Mouse (Mus musculus) layer of hippocampus, adult 6 months (tissue): ENCODE data around the gene Nat8f3. TPM values are rescaled to one million over a fixed set of nuclear protein-coding genes. Genes with fewer than 3 reads are reported as not detected.

ENCODE experiments used
- long read RNA-seq, 2 experiments: library from polyadenylated mRNA; unstranded; transcript quantifications; one replicate each; pipeline ENCODE4 v2.0.0; 2019 to 2020
- microRNA-seq: library from miRNA; unstranded; fragments of <30 nt; microRNA quantifications from one replicate; pipeline ENCODE4 v1.2.0, GENCODE M21; 2020
- polyA plus RNA-seq: library from polyadenylated mRNA; unstranded; fragments of <200 nt; fragmentation: Nextera tagmentation; gene quantifications from 2 replicates; pipeline ENCODE4 v1.2.3, GENCODE M21; 2021

Nat8f3 gene
- 2.8 and 4.4 TPM in 2 replicates for polyA plus RNA-seq
- long read RNA-seq, experiment 1: 0 reads
- long read RNA-seq, experiment 2, partial matches to known transcripts: 0 of 2 reads
- long read RNA-seq, experiment 2, other reads (novel, unspliced or antisense): 2 of 2 reads

DNA sequence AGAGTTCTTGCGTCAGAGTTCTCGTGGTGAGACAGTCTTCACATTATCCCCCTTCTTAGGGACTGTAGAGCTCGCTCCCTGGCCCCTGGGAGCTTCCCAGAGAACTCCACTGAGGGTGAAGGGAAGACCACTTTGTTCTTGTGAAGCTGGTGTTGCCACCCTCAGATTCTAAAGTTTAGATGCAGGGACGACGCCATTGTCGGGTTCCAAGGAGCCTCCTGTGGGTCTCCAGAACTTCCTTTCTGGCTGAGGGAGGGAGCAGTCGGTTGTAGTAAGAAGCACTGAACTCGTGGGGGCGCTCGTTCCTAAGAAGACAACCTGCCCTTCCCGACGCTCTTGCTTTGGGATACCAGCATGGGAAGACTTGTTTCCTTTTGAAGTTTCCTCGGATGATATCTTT lies at the start of gene Nat8f3:
Nat8f3 (minus strand) TSS at position 223 of the 400 bp plus-strand sequence.

DNA sequence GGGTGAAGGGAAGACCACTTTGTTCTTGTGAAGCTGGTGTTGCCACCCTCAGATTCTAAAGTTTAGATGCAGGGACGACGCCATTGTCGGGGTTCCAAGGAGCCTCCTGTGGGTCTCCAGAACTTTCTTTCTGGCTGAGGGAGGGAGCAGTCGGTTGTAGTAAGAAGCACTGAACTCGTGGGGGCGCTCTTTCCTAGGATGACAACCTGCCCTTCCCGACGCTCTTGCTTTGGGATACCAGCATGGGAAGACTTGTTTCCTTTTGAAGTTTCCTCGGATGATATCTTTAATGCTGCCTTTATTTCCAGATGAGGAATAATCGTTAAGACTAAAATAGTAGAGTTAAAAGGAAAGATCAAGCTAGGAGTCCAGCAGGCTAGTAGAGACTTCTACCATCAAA lies 52.4 kb downstream of the Nat8f3 start, which contains the start of gene Nat8f7:
Nat8f7 (minus strand) TSS at position 101 of the 400 bp plus-strand sequence.

Small RNA genes lying within 50 kb of the gene (microRNA-seq; reads per million reads assigned to microRNA genes)
- gene Gm27317: not detected
- not detected for gene Mir6375

Other genes starting within 250 kb of the Nat8f3 start
- 0.49 and 0.55 TPM in 2 replicates for gene Alms1, start 178.2 kb downstream of the Nat8f3 start, polyA plus RNA-seq
- 0.30 and 0.79 TPM in 2 replicates for gene Nat8f7, start 52.5 kb downstream of the Nat8f3 start, polyA plus RNA-seq
- gene Nat8f6, start 55.2 kb upstream of the Nat8f3 start, polyA plus RNA-seq: 0.19 and 0.25 TPM in 2 replicates
- gene Nat8f5, start 55.2 kb upstream of the Nat8f3 start, polyA plus RNA-seq: 4.5 and 6.4 TPM in 2 replicates
- 2.3 and 3.8 TPM in 2 replicates for gene Nat8, start 66.3 kb upstream of the Nat8f3 start, polyA plus RNA-seq
- gene Nat8f2, start 103.4 kb upstream of the Nat8f3 start, polyA plus RNA-seq: 0.04 and 0.13 TPM in 2 replicates
- gene Nat8f4, start 139.1 kb upstream of the Nat8f3 start, polyA plus RNA-seq: 11.0 and 12.8 TPM in 2 replicates
- gene Tprkb, start 146.1 kb upstream of the Nat8f3 start, polyA plus RNA-seq: 109 and 129 TPM in 2 replicates
- 27.8 and 45.0 TPM in 2 replicates for gene Nat8f1, start 149.9 kb upstream of the Nat8f3 start, polyA plus RNA-seq
- 9.8 and 13.4 TPM in 2 replicates for gene Dusp11, start 195.9 kb upstream of the Nat8f3 start, polyA plus RNA-seq